Mouse (Mus musculus) forebrain, embryonic 14.5 days (tissue): ENCODE data around the gene Fastk. TPM values are rescaled to one million over a fixed set of nuclear protein-coding genes. Genes with fewer than 3 reads are reported as not detected.

Source experiments
- ATAC-seq: fragments of 200-750 bp; cut with Nextera tagmentation; 2 replicates; pipeline ENCODE4 v1.8.0; 2017; ENCODE audit warnings: mild to moderate bottlenecking, moderate library complexity
- DNase-seq: peaks from one replicate; pipeline ENCODE4 v3.0.0-alpha.2; 2015; ENCODE audit warnings: low spot score
- H3K27ac ChIP-seq: fragments of 300-500 bp; sonication (generic); 2 replicates; pipeline ENCODE4 v1.5.1; 2014; ENCODE audit warnings: low read depth, mild to moderate bottlenecking, control low read depth, low read length, moderate library complexity
- H3K27me3 ChIP-seq: fragments of 300-500 bp; sonication (generic); replicated peaks from 2 replicates; pipeline ENCODE4 v1.6.1; 2014; ENCODE audit warnings: low read length, control low read depth, mixed read lengths; ENCODE audit not compliant: control insufficient read depth, insufficient read depth
- H3K36me3 ChIP-seq: fragments of 300-500 bp; sonication (generic); 2 replicates; pipeline ENCODE4 v1.6.1; 2014; ENCODE audit warnings: low read length, control low read depth; ENCODE audit not compliant: control insufficient read depth, insufficient read depth
- H3K4me1 ChIP-seq: fragments of 300-500 bp; sonication (generic); 2 replicates; pipeline ENCODE4 v1.6.1; 2014; ENCODE audit warnings: antibody characterized with exemption, low read length, control low read depth; ENCODE audit not compliant: control insufficient read depth, insufficient read depth
- H3K4me2 ChIP-seq: fragments of 300-500 bp; sonication (generic); 2 replicates; pipeline ENCODE4 v1.6.1; 2014; ENCODE audit warnings: mild to moderate bottlenecking, control low read depth, low read length
- H3K4me3 ChIP-seq: fragments of 300-500 bp; sonication (generic); 2 replicates; pipeline ENCODE4 v1.5.1; 2014; ENCODE audit warnings: low read depth, low read length, control low read depth
- H3K9ac ChIP-seq: fragments of 300-500 bp; sonication (generic); 2 replicates; pipeline ENCODE4 v1.6.1; 2014; ENCODE audit warnings: mild to moderate bottlenecking, low read length, control low read depth, moderate library complexity
- H3K9me3 ChIP-seq: fragments of 300-500 bp; sonication (generic); replicated peaks from 2 replicates; pipeline ENCODE4 v1.6.1; 2016; ENCODE audit warnings: low read length, control low read depth, mixed read lengths; ENCODE audit not compliant: control insufficient read depth
- WGBS: fragments of 180-500 bp; shearing (Covaris S2); extraction: QIAGEN DNeasy Blood & Tissue Kit; methylation state at CpG from one replicate; pipeline ENCODE4 v1.1.7; 2014; 5-methylcytosine and 5-hydroxymethylcytosine counted together
- polyA plus RNA-seq: library from polyadenylated mRNA; unstranded; fragments of >200 nt; fragmentation: Nextera tagmentation; extraction: Ambion mirVana; gene quantifications from 2 replicates; pipeline ENCODE4 v1.2.1, GENCODE M21; 2014

Fastk gene
- polyA plus RNA-seq, 1 experiment from 2014 or later: 89.3 TPM

DNA sequence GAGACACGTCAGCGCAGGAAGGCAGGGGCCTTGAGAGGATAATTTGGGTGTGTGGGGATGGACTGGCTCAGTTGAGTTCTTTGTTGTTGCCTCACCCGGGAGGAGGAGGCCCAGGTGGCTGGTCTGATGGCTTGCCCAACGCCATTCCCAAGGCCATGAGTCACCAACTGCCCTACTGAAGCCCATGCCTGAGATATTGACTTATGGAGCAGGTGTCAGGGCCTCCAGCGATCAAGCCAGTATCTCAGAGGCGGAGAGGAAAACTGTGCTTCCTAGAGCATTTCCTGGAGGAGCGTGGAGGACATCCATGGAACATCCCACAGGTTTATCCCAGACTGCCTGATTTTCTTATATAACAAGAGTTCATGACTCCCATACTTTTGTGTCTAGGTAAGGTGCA is 52.4 kb downstream of the Fastk start:
- Histone ChIP-seq H3K4me2 (no peak overlapping the region), H3K4me1 (peaks cover under 1% of the 10 kb centered on the region; the same call in 1 of the 2 replicates), H3K9ac (no peak overlapping the region), H3K36me3 (no peaks in the 10 kb centered on the region), H3K27me3 (peaks cover 14% of the 10 kb centered on the region), H3K27ac (no peak overlapping the region), H3K4me3 (no peak overlapping the region), H3K9me3 (no peaks in the 10 kb centered on the region)
- 78% methylated on average over 7 of the region's 7 CpGs for WGBS
- no peak for DNase-seq
- no peak for ATAC-seq

DNA sequence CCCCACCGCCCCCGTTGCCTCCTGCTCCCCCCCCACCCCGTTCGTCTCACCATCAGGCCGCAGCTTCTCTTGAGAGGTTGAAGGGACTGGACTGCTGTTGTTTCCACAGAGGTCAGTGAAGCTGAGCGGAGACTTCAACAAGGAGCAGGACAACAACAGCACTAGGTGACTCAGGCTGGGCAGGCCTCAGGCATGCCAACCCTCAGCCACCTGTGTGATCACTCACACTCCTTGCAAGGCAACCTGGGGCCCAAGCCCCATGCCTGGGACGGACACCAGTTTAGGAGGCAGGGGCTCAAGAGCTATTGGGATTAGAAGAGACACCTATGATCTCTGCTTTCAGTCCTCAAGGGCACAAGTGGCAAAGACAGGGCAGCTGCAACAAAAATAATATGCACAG is 53.2 kb downstream of the Fastk start, which contains the start of gene Atg9b:
Gene Atg9b (minus strand): TSS at position 280 of the 400 bp plus-strand sequence.
- Histone ChIP-seq H3K4me2 (no peak within 1 kb of the TSS), H3K4me1 (peaks cover 6% of the 10 kb centered on the region), H3K4me3 (no peak within 1 kb of the TSS), H3K9me3 (no peaks in the 10 kb centered on the region), H3K36me3 (no peaks in the 10 kb centered on the region), H3K9ac (no peak within 1 kb of the TSS), H3K27me3 (peaks cover 22% of the 10 kb centered on the region), H3K27ac (no peak within 1 kb of the TSS)
- ATAC-seq (no peak), DNase-seq (no peak)
- WGBS: 86% methylated on average over 7 of the region's 7 CpGs

GRCm38 (mm10) chr5:24389658-24390020 is 55.4 kb downstream of the Fastk start:
- WGBS: 70% methylated on average over 4 of the region's 4 CpGs
- H3K4me1 ChIP-seq: peaks cover 6% of the 10 kb centered on the region
- H3K4me3 ChIP-seq: no peak overlapping the region
- peaks cover 31% of the 10 kb centered on the region for H3K27me3 ChIP-seq
- H3K9me3 ChIP-seq: no peaks in the 10 kb centered on the region
- no peak overlapping the region for H3K27ac ChIP-seq
- H3K36me3 ChIP-seq: no peaks in the 10 kb centered on the region
- ATAC-seq (no peak), DNase-seq (no peak)
- H3K4me2 ChIP-seq: no peak overlapping the region
- H3K9ac ChIP-seq: no peak overlapping the region

DNA sequence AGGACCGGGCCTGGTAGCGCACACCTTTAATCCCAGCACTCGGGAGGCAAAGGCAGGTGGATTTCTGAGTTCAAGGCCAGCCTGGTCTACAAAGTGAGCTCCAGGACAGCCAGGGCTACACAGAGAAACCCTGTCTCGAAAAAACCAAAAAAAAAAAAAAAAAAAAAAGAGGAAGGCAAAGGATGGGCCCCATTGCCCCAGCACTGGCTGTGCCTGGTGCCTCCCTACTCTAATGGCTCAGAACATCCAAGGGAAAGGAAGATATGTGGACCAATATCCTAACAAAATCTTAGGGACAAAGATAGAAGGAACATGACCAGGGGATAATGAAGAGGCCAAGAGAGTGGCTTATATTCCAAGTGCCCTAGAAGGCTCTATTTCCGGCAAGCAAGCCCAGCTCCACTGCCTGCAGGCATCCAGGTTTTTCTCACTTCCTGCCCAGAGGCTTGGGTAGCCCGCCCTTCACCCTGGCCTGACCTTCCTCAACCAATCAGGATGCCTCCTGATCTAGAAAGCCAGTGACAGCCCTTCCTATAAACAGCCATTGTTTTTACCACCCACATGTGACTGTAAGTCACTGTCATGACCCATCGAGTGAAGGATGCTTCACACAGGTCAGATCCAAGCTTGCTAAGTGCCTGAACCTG is 56.0 kb downstream of the Fastk start:
- Histone ChIP-seq H3K27me3 (peaks cover 31% of the 10 kb centered on the region), H3K36me3 (no peaks in the 10 kb centered on the region), H3K4me1 (peaks cover 6% of the 10 kb centered on the region), H3K9ac (no peak overlapping the region), H3K4me3 (no peak overlapping the region), H3K4me2 (no peak overlapping the region), H3K9me3 (no peaks in the 10 kb centered on the region), H3K27ac (no peak overlapping the region)
- ATAC-seq (no peak), DNase-seq (no peak)
- 55% methylated on average over 6 of the region's 7 CpGs for WGBS

Other genes starting within 250 kb of the Fastk start
- gene Kcnh2, start 93.7 kb downstream of the Fastk start, polyA plus RNA-seq: 4.7 and 5.2 TPM in 2 replicates
- gene Nos3, start 80.5 kb downstream of the Fastk start, polyA plus RNA-seq: 4.6 and 7.6 TPM in 2 replicates
- 0.48 and 0.74 TPM in 2 replicates for gene Atg9b, start 53.1 kb downstream of the Fastk start, polyA plus RNA-seq
- 37.1 and 43.1 TPM in 2 replicates for gene Abcb8, start 51.6 kb downstream of the Fastk start, polyA plus RNA-seq
- gene Asic3, start 31.9 kb downstream of the Fastk start, polyA plus RNA-seq: not detected in 2 replicates
- gene Cdk5, start 21.8 kb downstream of the Fastk start, polyA plus RNA-seq: 106 and 113 TPM in 2 replicates
- 11.5 and 14.6 TPM in 2 replicates for gene Slc4a2, start 21.4 kb downstream of the Fastk start, polyA plus RNA-seq
- gene Tmub1, start 2.6 kb upstream of the Fastk start, polyA plus RNA-seq: 45.5 and 47.5 TPM in 2 replicates
- gene Agap3, start 6.9 kb upstream of the Fastk start, polyA plus RNA-seq: 47.5 and 49.5 TPM in 2 replicates
- 0.49 and 0.51 TPM in 2 replicates for gene Gbx1, start 81.9 kb upstream of the Fastk start, polyA plus RNA-seq
- gene Asb10, start 95.7 kb upstream of the Fastk start, polyA plus RNA-seq: 0.09 and 0.17 TPM in 2 replicates
- gene 4931409K22Rik, start 111.5 kb upstream of the Fastk start, polyA plus RNA-seq: 0.06 and 0.09 TPM in 2 replicates
- 111 and 112 TPM in 2 replicates for gene Abcf2, start 132.2 kb upstream of the Fastk start, polyA plus RNA-seq
- 10.6 and 13.8 TPM in 2 replicates for gene Chpf2, start 141.5 kb upstream of the Fastk start, polyA plus RNA-seq
- gene Smarcd3, start 179.1 kb upstream of the Fastk start, polyA plus RNA-seq: 170 and 177 TPM in 2 replicates
- 59.8 and 65.3 TPM in 2 replicates for gene Nub1, start 240.2 kb upstream of the Fastk start, polyA plus RNA-seq